Mouse (Mus musculus) liver, embryonic 16.5 days (tissue): ENCODE data around the gene Noxa1. TPM values are rescaled to one million over a fixed set of nuclear protein-coding genes. Genes with fewer than 3 reads are reported as not detected.

Source experiments
- ATAC-seq: fragments of 200-750 bp; cut with Nextera tagmentation; 2 replicates; pipeline ENCODE4 v1.8.0; 2017; ENCODE audit warnings: low read depth, mild to moderate bottlenecking, moderate number of reproducible peaks, moderate library complexity
- H3K27ac ChIP-seq: fragments of 300-500 bp; sonication (generic); 2 replicates; pipeline ENCODE4 v1.5.1; 2014; ENCODE audit warnings: mild to moderate bottlenecking, low read length
- H3K27me3 ChIP-seq: fragments of 300-500 bp; sonication (generic); 2 replicates; pipeline ENCODE4 v1.6.1; 2014; ENCODE audit warnings: low read depth, low read length, mixed read lengths; ENCODE audit not compliant: control insufficient read depth, insufficient read depth
- H3K36me3 ChIP-seq: fragments of 300-500 bp; sonication (generic); 2 replicates; pipeline ENCODE4 v1.6.1; 2014; ENCODE audit warnings: mild to moderate bottlenecking; ENCODE audit not compliant: control insufficient read depth, insufficient read depth
- H3K4me1 ChIP-seq: fragments of 300-500 bp; sonication (generic); 2 replicates; pipeline ENCODE4 v1.6.1; 2014; ENCODE audit warnings: low read depth, low read length, mixed read lengths; ENCODE audit not compliant: control insufficient read depth
- H3K4me2 ChIP-seq: fragments of 300-500 bp; sonication (generic); 2 replicates; pipeline ENCODE4 v1.6.1; 2014; ENCODE audit warnings: low read depth, low read length, mixed read lengths
- H3K4me3 ChIP-seq: fragments of 300-500 bp; sonication (generic); 2 replicates; pipeline ENCODE4 v1.5.1; 2014; ENCODE audit warnings: low read depth, mild to moderate bottlenecking, low read length
- H3K9ac ChIP-seq: fragments of 300-500 bp; sonication (generic); 2 replicates; pipeline ENCODE4 v1.6.1; 2014; ENCODE audit warnings: low read depth, low read length
- H3K9me3 ChIP-seq: fragments of 300-500 bp; sonication (generic); replicated peaks from 2 replicates; pipeline ENCODE4 v1.6.1; 2016; ENCODE audit warnings: low read length; ENCODE audit not compliant: control insufficient read depth
- WGBS: fragments of 180-500 bp; shearing (Covaris S2); extraction: QIAGEN DNeasy Blood & Tissue Kit; methylation state at CpG from one replicate; pipeline ENCODE4 v1.1.7; 2014; ENCODE audit not compliant: insufficient replicate concordance; 5-methylcytosine and 5-hydroxymethylcytosine counted together
- polyA plus RNA-seq: library from polyadenylated mRNA; unstranded; fragments of >200 nt; fragmentation: Nextera tagmentation; extraction: Ambion mirVana; gene quantifications from 2 replicates; pipeline ENCODE4 v1.2.1, GENCODE M21; 2015

The Noxa1 gene
- polyA plus RNA-seq, 1 experiment from 2014 or later, result 0.85 TPM

GRCm38 (mm10) chr2:25109487-25109886, 14.5 kb upstream of the Noxa1 start:
- H3K36me3 ChIP-seq, result no peaks in the 10 kb centered on the region
- no peaks in the 10 kb centered on the region for H3K9me3 ChIP-seq
- no peak for ATAC-seq
- H3K4me1 ChIP-seq, result peaks cover 23% of the 10 kb centered on the region
- H3K4me3 ChIP-seq, result no peak overlapping the region
- no peak overlapping the region for H3K27ac ChIP-seq
- no peaks in the 10 kb centered on the region for H3K27me3 ChIP-seq
- no peak overlapping the region for H3K9ac ChIP-seq
- H3K4me2 ChIP-seq, result no peak overlapping the region

- Histone ChIP-seq H3K4me1 (peaks cover 14% of the 10 kb centered on the region), H3K27ac (0 out of 2 replicates have a peak overlapping the region, but pooled peaks have one; percentile 9), H3K36me3 (no peaks in the 10 kb centered on the region), H3K9ac (no peak overlapping the region), H3K4me2 (no peak overlapping the region), H3K27me3 (no peaks in the 10 kb centered on the region), H3K9me3 (no peaks in the 10 kb centered on the region), H3K4me3 (no peak overlapping the region)
- peak; percentile 45 for ATAC-seq
- WGBS, result 26% methylated on average over 3 of the region's 3 CpGs
Measured at GRCm38 (mm10) chr2:25106045-25106444, 11.1 kb upstream of the Noxa1 start.

- H3K4me1 ChIP-seq, result peaks cover 6% of the 10 kb centered on the region
- no peaks in the 10 kb centered on the region for H3K27me3 ChIP-seq
- H3K36me3 ChIP-seq, result no peaks in the 10 kb centered on the region
- no peak overlapping the region for H3K4me2 ChIP-seq
- H3K27ac ChIP-seq, result no peak overlapping the region
- H3K9ac ChIP-seq, result no peak overlapping the region
- 81% methylated on average over 2 of the region's 2 CpGs for WGBS
- ATAC-seq, result no peak
- no peaks in the 10 kb centered on the region for H3K9me3 ChIP-seq
- H3K4me3 ChIP-seq, result no peak overlapping the region
Measured at GRCm38 (mm10) chr2:25104122-25104521, 9.2 kb upstream of the Noxa1 start.

- Histone ChIP-seq H3K4me1 (peaks cover 8% of the 10 kb centered on the region), H3K4me3 (no peak overlapping the region), H3K9me3 (no peaks in the 10 kb centered on the region), H3K9ac (no peak overlapping the region), H3K36me3 (no peaks in the 10 kb centered on the region), H3K27ac (no peak overlapping the region), H3K4me2 (no peak overlapping the region), H3K27me3 (no peaks in the 10 kb centered on the region)
- ATAC-seq, result no peak
- 64% methylated on average over 3 of the region's 3 CpGs for WGBS
Measured at GRCm38 (mm10) chr2:25099703-25100102, 4.8 kb upstream of the Noxa1 start.

GRCm38 (mm10) chr2:25098956-25099355, 4.0 kb upstream of the Noxa1 start:
- H3K9ac ChIP-seq, result no peak overlapping the region
- H3K9me3 ChIP-seq, result no peaks in the 10 kb centered on the region
- no peak overlapping the region for H3K27ac ChIP-seq
- H3K27me3 ChIP-seq, result no peaks in the 10 kb centered on the region
- peaks cover 10% of the 10 kb centered on the region for H3K4me1 ChIP-seq
- WGBS, result 37% methylated on average over 5 of the region's 5 CpGs
- H3K4me2 ChIP-seq, result no peak overlapping the region
- H3K36me3 ChIP-seq, result no peaks in the 10 kb centered on the region
- no peak for ATAC-seq
- H3K4me3 ChIP-seq, result no peak overlapping the region

- H3K9me3 ChIP-seq, result no peaks in the 10 kb centered on the region
- H3K27ac ChIP-seq, result no peak overlapping the region
- ATAC-seq, result no peak
- H3K4me3 ChIP-seq, result no peak overlapping the region
- no peaks in the 10 kb centered on the region for H3K27me3 ChIP-seq
- WGBS, result 53% methylated on average over 3 of the region's 3 CpGs
- H3K9ac ChIP-seq, result no peak overlapping the region
- H3K4me2 ChIP-seq, result no peak overlapping the region
- no peaks in the 10 kb centered on the region for H3K36me3 ChIP-seq
- H3K4me1 ChIP-seq, result peaks cover 10% of the 10 kb centered on the region
Measured at GRCm38 (mm10) chr2:25098005-25098615, 3.2 kb upstream of the Noxa1 start.

- H3K4me1 ChIP-seq, result peaks cover 10% of the 10 kb centered on the region
- no peak overlapping the region for H3K27ac ChIP-seq
- no peaks in the 10 kb centered on the region for H3K27me3 ChIP-seq
- peak overlapping the region; percentile 28 for H3K9ac ChIP-seq
- no peaks in the 10 kb centered on the region for H3K9me3 ChIP-seq
- H3K36me3 ChIP-seq, result no peaks in the 10 kb centered on the region
- H3K4me2 ChIP-seq, result peak overlapping the region; percentile 59
- ATAC-seq, result peak; percentile 19
- peak overlapping the region; percentile 41 for H3K4me3 ChIP-seq
- WGBS, result 43% methylated on average over 17 of the region's 17 CpGs
Measured at GRCm38 (mm10) chr2:25094785-25095108, 202 bp downstream of the Noxa1 start.

- no peak overlapping the region for H3K27ac ChIP-seq
- H3K27me3 ChIP-seq, result no peaks in the 10 kb centered on the region
- H3K4me2 ChIP-seq, result no peak overlapping the region
- H3K4me3 ChIP-seq, result no peak overlapping the region
- no peaks in the 10 kb centered on the region for H3K4me1 ChIP-seq
- ATAC-seq, result no peak
- no peaks in the 10 kb centered on the region for H3K9me3 ChIP-seq
- no peak overlapping the region for H3K9ac ChIP-seq
- 58% methylated on average over 3 of the region's 3 CpGs for WGBS
- H3K36me3 ChIP-seq, result no peaks in the 10 kb centered on the region
Measured at GRCm38 (mm10) chr2:25088636-25089035, 6.3 kb downstream of the Noxa1 start.

GRCm38 (mm10) chr2:25087842-25088241, 7.1 kb downstream of the Noxa1 start:
- H3K9ac ChIP-seq, result no peak overlapping the region
- no peaks in the 10 kb centered on the region for H3K36me3 ChIP-seq
- no peaks in the 10 kb centered on the region for H3K4me1 ChIP-seq
- H3K9me3 ChIP-seq, result no peaks in the 10 kb centered on the region
- H3K27me3 ChIP-seq, result no peaks in the 10 kb centered on the region
- no peak overlapping the region for H3K27ac ChIP-seq
- whole genome bisulfite sequencing, result 62% methylated on average over 2 of the region's 2 CpGs
- ATAC-seq, result no peak
- no peak overlapping the region for H3K4me3 ChIP-seq
- no peak overlapping the region for H3K4me2 ChIP-seq
